Mouse (Mus musculus) ES-E14 (cell line): Measurements from ENCODE around the gene Cbx8.

Experiments used
- CHD2 ChIP-seq: IDR thresholded peaks from 2 replicates; pipeline ENCODE4 v1.6.1; 2014; ENCODE audit warnings: mild to moderate bottlenecking, low read depth, low read length, inconsistent platforms
- HCFC1 ChIP-seq: IDR thresholded peaks from 2 replicates; pipeline ENCODE4 v1.6.1; 2012; ENCODE audit warnings: low read length, inconsistent platforms, borderline replicate concordance; ENCODE audit not compliant: insufficient read depth
- MAFK ChIP-seq: IDR thresholded peaks from 2 replicates; pipeline ENCODE4 v1.6.1; 2014; ENCODE audit warnings: mild to moderate bottlenecking, low read depth, low read length, inconsistent platforms; ENCODE audit not compliant: insufficient read depth
- ZC3H11A ChIP-seq: IDR thresholded peaks from 2 replicates; pipeline ENCODE4 v1.6.1; 2012; ENCODE audit warnings: low read depth, mild to moderate bottlenecking, inconsistent platforms, low read length, borderline replicate concordance

GRCm38 (mm10) chr11:119037780-119038401, 2.9 kb downstream of the Cbx8 start:
- TF ChIP-seq MAFK: no peak
- no peak for TF ChIP-seq CHD2
- no peak for TF ChIP-seq HCFC1
- no peak for TF ChIP-seq ZC3H11A
